Mouse (Mus musculus) hindbrain, embryonic 12.5 days (tissue): ENCODE results near the gene Dtd1. TPM values are rescaled to one million over a fixed set of nuclear protein-coding genes. Genes with fewer than 3 reads are reported as not detected.
A peak's percentile ranks its signal among the peaks of the same experiment; 100 is the strongest.

ENCODE experiments used
- ATAC-seq: fragments of 200-750 bp; cut with Nextera tagmentation; 2 replicates; pipeline ENCODE4 v1.8.0; 2017; ENCODE audit warnings: moderate TSS enrichment; ENCODE audit not compliant: low FRiP score
- H3K27ac ChIP-seq: fragments of 300-500 bp; sonication (generic); 2 replicates; pipeline ENCODE4 v1.5.1; 2016; ENCODE audit warnings: mild to moderate bottlenecking
- H3K27me3 ChIP-seq: fragments of 300-500 bp; sonication (generic); 2 replicates; pipeline ENCODE4 v1.6.1; 2016; ENCODE audit warnings: mild to moderate bottlenecking
- H3K36me3 ChIP-seq: fragments of 300-500 bp; sonication (generic); 2 replicates; pipeline ENCODE4 v1.6.1; 2016; ENCODE audit warnings: mild to moderate bottlenecking
- H3K4me1 ChIP-seq: fragments of 300-500 bp; sonication (generic); 2 replicates; pipeline ENCODE4 v1.6.1; 2016
- H3K4me2 ChIP-seq: fragments of 300-500 bp; sonication (generic); replicated peaks from 2 replicates; pipeline ENCODE4 v1.6.1; 2016; ENCODE audit warnings: mild to moderate bottlenecking
- H3K4me3 ChIP-seq: fragments of 300-500 bp; sonication (generic); 2 replicates; pipeline ENCODE4 v1.5.1; 2016; ENCODE audit warnings: mild to moderate bottlenecking
- H3K9ac ChIP-seq: fragments of 300-500 bp; sonication (generic); 2 replicates; pipeline ENCODE4 v1.6.1; 2016; ENCODE audit warnings: mild to moderate bottlenecking, moderate library complexity
- H3K9me3 ChIP-seq: fragments of 300-500 bp; sonication (generic); replicated peaks from 2 replicates; pipeline ENCODE4 v1.6.1; 2016; ENCODE audit warnings: mild to moderate bottlenecking
- WGBS: fragments of 180-500 bp; shearing (Covaris S2); methylation state at CpG from one replicate; pipeline ENCODE4 v1.1.7; 2016; 5-methylcytosine and 5-hydroxymethylcytosine counted together
- polyA plus RNA-seq: library from polyadenylated mRNA; unstranded; fragments of >200 nt; fragmentation: Nextera tagmentation; extraction: Ambion mirVana; gene quantifications from 2 replicates; pipeline ENCODE4 v1.2.1, GENCODE M21; 2016

Gene Dtd1
- polyA plus RNA-seq, 1 experiment from 2014 or later = 43.3 TPM

DNA sequence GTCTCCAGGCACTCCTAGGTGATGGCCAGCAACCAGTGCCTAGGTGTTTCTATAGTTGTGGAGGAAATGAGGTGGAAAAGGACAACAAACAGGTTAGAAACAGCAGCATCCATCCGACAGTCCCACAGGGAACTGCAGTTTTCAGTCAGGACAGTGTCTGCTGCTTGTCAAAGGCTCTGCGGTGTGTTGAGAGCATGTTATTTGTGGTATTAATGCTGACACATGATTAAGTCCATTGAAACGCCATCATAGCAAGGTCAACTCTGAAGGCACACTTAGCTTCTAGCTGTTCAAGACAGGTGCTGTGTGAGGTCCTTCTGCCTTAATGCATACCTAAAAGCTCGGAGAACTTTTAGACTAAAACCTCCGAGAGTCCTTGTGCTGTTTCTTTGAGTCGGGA is 161.0 kb downstream of the Dtd1 start:
- Histone ChIP-seq H3K4me3 (no peak overlapping the region), H3K4me1 (no peaks in the 10 kb centered on the region), H3K9me3 (no peaks in the 10 kb centered on the region), H3K27ac (no peak overlapping the region), H3K36me3 (no peaks in the 10 kb centered on the region), H3K27me3 (no peaks in the 10 kb centered on the region), H3K4me2 (no peak overlapping the region), H3K9ac (no peak overlapping the region)
- ATAC-seq = no peak
- 92% methylated on average over 6 of the region's 6 CpGs for WGBS

DNA sequence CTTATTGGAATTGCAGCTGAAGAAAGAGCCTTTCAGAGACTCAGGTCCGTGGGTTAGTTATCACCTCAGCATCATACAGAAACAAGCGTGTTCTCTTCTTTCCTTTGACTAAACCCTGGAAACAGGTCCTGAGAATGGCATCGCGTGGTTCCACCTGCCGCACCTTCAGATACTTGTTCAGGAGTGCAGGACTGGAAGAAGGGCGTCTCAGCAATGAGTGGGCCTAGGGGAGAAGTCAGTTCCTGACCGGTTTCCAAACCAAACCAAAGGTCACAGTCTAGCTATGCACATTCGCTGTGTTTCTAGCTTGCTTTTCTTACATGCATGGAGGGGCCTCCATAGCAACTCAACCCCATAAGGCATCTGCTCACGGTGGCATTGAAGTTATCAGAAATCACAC is 164.0 kb downstream of the Dtd1 start:
- H3K27ac ChIP-seq = no peak overlapping the region
- no peaks in the 10 kb centered on the region for H3K9me3 ChIP-seq

DNA sequence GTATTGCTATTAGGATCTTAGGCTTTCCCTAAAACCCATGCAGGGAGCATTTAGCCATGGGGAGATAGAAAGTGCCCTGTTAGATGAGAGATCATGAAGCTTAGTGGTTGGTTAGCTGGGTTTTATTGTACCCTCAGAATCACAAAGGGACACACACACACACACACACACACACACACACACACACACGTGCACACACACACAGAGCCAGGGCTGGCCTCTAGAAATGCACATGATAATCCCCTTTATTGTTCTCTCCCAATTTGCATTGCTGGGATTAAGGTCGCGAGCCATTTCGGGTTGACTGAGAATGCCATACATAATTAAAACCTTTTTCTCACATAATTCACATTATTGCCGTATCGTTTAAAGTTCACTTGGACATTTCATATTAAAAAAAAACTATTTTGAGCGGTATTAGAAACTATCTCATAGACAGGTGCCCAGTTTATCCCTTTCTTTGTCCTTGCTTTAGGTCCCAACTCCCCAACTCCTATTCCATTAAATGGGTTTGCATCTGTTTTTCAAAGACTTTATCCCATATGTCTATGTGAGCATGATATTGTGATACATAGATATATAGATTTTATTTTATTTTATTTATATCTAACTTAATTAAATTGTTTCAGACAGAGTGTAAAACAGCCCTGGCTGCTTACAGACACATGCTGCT is 164.6 kb downstream of the Dtd1 start:
- H3K27me3 ChIP-seq = no peaks in the 10 kb centered on the region
- no peaks in the 10 kb centered on the region for H3K36me3 ChIP-seq
- no peaks in the 10 kb centered on the region for H3K4me1 ChIP-seq
- no peak overlapping the region for H3K4me2 ChIP-seq
- H3K4me3 ChIP-seq = no peak overlapping the region
- no peak overlapping the region for H3K27ac ChIP-seq
- WGBS = 76% methylated on average over 7 of the region's 7 CpGs
- no peaks in the 10 kb centered on the region for H3K9me3 ChIP-seq
- H3K9ac ChIP-seq = no peak overlapping the region
- no peak; the same call in 1 of the 2 replicates for ATAC-seq

More for the DNA sequence above, 164.0 kb downstream of the Dtd1 start:
- Histone ChIP-seq H3K4me1 (no peaks in the 10 kb centered on the region), H3K36me3 (no peaks in the 10 kb centered on the region), H3K27me3 (no peaks in the 10 kb centered on the region), H3K4me3 (no peak overlapping the region), H3K9ac (no peak overlapping the region), H3K4me2 (no peak overlapping the region)
- WGBS = 93% methylated on average over 9 of the region's 9 CpGs
- no peak for ATAC-seq

DNA sequence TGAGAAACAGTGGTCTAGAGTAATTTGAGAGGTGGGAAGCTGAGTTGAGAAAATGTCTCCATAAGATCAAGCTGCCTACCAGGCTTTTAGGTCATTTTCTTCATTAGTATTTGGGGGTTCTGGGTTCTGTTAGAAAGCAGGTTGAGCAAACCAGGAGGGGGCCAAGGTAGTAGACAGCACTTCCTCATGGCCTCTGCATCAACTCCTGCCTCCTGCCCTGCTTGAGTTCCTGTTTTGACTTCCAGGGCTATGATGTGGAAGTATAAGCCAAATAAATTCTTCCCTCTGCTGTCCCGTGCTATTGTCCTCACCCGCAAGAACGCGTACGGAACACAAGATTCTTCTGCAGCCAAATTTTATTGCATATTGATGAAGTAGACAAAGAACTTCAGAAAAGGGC is 165.5 kb downstream of the Dtd1 start:
- Histone ChIP-seq H3K9me3 (no peaks in the 10 kb centered on the region), H3K27me3 (no peaks in the 10 kb centered on the region), H3K4me3 (no peak overlapping the region), H3K9ac (no peak overlapping the region), H3K27ac (no peak overlapping the region), H3K4me2 (no peak overlapping the region), H3K36me3 (no peaks in the 10 kb centered on the region), H3K4me1 (no peaks in the 10 kb centered on the region)
- 93% methylated on average over 5 of the region's 5 CpGs for WGBS
- no peak for ATAC-seq

DNA sequence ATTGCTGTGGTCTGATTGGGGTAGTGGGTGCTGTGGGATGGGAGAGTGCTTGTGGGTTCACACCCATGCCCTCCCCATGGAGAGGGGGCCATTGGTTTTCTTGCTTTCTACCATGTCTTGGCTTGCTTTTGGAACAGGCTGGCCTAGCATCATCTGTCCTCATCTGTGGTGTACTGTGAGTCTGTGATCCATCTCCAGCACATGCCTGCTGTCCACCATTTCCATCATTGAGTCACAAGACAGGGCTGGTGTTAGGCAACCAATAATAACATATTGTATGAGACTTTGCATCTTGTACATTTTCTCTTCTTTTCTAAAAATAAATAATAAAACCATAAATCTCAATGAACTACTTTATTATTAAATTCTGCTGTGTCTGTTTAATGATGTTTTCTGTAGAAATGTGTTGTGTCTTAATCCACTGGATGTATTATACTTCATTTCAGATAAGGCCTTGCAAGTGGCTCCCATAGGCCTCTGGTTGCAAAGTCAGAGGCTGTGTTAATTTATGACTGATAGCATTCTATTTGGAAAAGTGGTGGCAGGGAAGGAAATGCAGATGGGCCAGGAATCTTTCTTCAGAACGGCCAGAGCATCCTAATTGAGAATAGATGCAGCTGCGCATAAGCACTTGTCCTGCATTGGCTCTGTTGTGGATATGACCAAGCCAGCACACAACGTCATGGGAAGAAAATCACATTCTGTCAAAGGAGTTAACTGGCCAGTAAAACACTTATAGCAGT is 168.8 kb downstream of the Dtd1 start:
- H3K9me3 ChIP-seq = no peaks in the 10 kb centered on the region
- H3K27ac ChIP-seq = no peak overlapping the region
- H3K4me3 ChIP-seq = no peak overlapping the region
- WGBS = 82% methylated on average over 3 of the region's 3 CpGs
- no peaks in the 10 kb centered on the region for H3K27me3 ChIP-seq
- no peaks in the 10 kb centered on the region for H3K36me3 ChIP-seq
- ATAC-seq = no peak
- H3K4me1 ChIP-seq = no peaks in the 10 kb centered on the region
- no peak overlapping the region for H3K4me2 ChIP-seq
- H3K9ac ChIP-seq = no peak overlapping the region

DNA sequence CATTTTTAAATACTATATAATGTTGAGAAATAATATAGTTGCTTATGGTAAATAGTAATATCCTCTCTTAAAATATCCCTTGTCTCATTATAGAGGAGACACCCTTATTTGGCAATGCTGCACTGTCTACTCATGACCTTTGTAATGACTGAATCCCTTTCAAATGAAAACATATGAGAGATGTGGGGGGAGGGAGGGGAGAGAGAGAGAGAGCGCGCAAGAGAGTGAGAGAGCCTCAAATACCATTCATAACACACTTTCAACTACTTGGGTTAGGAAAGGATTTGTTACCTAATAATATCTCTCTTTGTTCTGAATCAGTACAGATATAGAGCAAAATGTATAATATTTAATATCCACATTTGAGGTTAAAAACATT is 169.4 kb downstream of the Dtd1 start:
- Histone ChIP-seq H3K4me1 (no peaks in the 10 kb centered on the region), H3K4me2 (no peak overlapping the region), H3K36me3 (no peaks in the 10 kb centered on the region), H3K9me3 (no peaks in the 10 kb centered on the region), H3K27me3 (no peaks in the 10 kb centered on the region), H3K9ac (no peak overlapping the region), H3K27ac (no peak overlapping the region), H3K4me3 (no peak overlapping the region)
- no peak; the same call in 1 of the 2 replicates for ATAC-seq
- WGBS = 83% methylated on average over 2 of the region's 2 CpGs

DNA sequence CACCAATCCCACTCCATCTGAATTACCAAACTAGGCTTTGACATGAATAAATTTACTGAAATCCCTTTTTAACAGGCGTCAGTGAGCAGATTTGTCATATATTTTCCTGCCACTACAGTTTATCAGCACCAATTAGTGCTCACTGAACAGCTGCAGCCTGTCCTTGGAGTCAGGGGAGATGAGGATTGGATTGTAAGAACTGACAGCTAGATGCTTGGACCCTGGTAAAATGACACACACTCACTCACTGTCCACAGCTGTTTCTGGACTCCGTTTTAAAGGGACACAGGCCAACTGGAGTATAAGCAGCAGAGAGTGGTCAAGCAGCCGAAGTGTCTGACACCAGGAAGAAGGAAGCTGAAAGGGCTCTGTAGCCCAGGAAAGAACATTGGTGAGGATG is 169.9 kb downstream of the Dtd1 start:
- no peak overlapping the region for H3K4me2 ChIP-seq
- no peak overlapping the region for H3K4me3 ChIP-seq
- H3K9me3 ChIP-seq = no peaks in the 10 kb centered on the region
- H3K36me3 ChIP-seq = no peaks in the 10 kb centered on the region
- no peaks in the 10 kb centered on the region for H3K27me3 ChIP-seq
- no peaks in the 10 kb centered on the region for H3K4me1 ChIP-seq
- 56% methylated on average over 3 of the region's 3 CpGs for WGBS
- no peak overlapping the region for H3K9ac ChIP-seq
- peak; percentile 57; the same call in 1 of the 2 replicates for ATAC-seq
- no peak overlapping the region; the same call in 1 of the 2 replicates for H3K27ac ChIP-seq

DNA sequence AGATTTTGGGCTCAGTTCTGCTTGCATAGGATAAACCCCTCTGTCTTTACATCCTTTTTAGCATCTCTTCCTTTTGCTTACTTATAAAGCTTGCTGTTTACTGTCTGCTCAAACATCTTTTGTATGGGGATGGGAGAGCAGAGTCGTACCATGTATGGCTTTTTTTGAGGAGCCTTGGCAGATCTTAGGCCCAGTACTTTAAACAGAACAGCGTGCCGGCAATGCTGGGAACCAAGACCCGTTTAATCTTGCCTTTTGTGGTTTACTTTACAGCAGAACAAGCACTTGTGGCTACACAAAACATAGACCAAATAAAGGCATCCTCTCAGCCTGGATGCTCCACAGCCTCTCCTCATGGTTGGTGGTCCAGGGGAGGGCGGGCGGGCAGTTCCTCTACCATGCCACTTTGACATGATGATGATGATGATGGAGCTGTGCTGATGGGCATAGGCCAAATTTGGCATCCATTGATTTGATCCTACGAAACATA is 170.8 kb downstream of the Dtd1 start:
- Histone ChIP-seq H3K4me1 (no peaks in the 10 kb centered on the region), H3K9me3 (no peaks in the 10 kb centered on the region), H3K4me3 (no peak overlapping the region), H3K4me2 (no peak overlapping the region), H3K27ac (no peak overlapping the region), H3K36me3 (no peaks in the 10 kb centered on the region), H3K9ac (no peak overlapping the region), H3K27me3 (no peaks in the 10 kb centered on the region)
- no peak for ATAC-seq
- 93% methylated on average over 7 of the region's 7 CpGs for WGBS

DNA sequence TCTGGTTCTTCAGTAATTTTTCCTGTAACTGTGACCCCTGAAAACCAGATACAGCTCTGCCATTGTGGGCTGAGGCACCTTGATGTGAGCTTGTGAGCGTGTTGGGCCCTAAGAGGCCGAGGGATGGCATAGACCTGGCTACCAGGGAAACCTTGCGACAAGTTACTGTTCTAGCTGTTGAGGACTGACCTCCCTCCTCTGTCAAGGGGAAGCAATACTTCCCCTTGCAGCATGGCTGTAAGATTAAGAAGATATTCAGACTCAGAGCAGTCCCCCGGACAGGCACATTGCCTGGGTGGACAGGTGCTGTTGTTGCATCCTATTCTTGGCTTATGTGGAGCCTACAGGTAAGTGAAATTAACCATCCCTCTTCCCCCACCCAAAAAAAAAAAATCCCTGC is 172.1 kb downstream of the Dtd1 start:
- Histone ChIP-seq H3K9ac (no peak overlapping the region), H3K4me3 (no peak overlapping the region), H3K27me3 (no peaks in the 10 kb centered on the region), H3K36me3 (no peaks in the 10 kb centered on the region), H3K9me3 (no peaks in the 10 kb centered on the region), H3K4me1 (no peaks in the 10 kb centered on the region), H3K27ac (no peak overlapping the region), H3K4me2 (no peak overlapping the region)
- WGBS = 85% methylated on average over 4 of the region's 4 CpGs
- ATAC-seq = no peak

DNA sequence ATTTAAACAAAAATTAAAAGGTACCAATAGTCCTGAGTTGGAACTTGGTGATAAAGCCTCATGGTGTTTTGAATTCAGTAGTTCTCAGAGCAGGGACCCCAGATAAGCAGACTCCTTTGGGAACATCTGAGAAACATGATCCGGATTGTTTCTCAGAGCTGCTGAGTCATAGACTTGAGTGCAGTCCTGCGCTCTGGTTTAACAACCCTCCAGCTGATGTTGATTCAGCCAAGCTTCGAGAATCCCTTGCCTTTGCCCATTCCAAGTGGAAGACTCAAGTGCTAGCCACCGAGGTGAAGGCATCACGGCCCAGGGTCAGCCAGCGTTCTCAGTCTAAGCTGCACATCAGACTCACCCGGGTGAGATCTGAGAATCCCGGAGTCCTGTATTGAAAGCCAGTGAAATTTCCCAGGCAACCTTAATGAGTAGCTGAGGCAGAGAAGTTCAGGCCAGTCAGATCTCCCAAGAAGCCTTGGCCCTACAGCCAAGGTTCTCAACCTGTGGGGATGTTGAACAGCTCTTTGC is 175.0 kb downstream of the Dtd1 start:
- H3K27ac ChIP-seq = no peak overlapping the region
- no peaks in the 10 kb centered on the region for H3K9me3 ChIP-seq
- H3K4me2 ChIP-seq = no peak overlapping the region
- 82% methylated on average over 8 of the region's 8 CpGs for WGBS
- no peaks in the 10 kb centered on the region for H3K36me3 ChIP-seq
- H3K4me1 ChIP-seq = no peaks in the 10 kb centered on the region
- H3K27me3 ChIP-seq = no peaks in the 10 kb centered on the region
- ATAC-seq = no peak
- H3K9ac ChIP-seq = no peak overlapping the region
- H3K4me3 ChIP-seq = no peak overlapping the region

DNA sequence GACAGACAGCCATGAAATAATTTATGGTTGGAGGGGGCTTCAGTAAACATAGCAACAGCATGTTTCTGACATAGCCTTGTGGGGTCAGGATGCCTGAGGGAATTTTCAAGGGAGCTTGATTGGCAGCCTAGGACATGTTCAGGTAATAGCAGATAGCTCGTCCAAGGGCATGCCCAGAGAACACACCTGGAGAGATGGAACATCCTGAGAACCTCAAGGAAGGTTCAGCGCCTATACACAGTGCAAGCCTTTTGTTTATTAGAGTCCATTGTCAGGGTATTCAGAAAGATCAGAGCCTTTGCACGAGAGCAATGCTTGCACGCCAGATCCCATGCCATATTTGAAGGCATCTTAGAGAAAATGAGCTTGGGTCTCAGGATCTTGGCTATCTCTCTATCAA is 175.9 kb downstream of the Dtd1 start:
- H3K36me3 ChIP-seq = no peaks in the 10 kb centered on the region
- H3K27ac ChIP-seq = no peak overlapping the region
- no peaks in the 10 kb centered on the region for H3K9me3 ChIP-seq
- ATAC-seq = no peak
- 83% methylated on average over 4 of the region's 4 CpGs for WGBS
- no peak overlapping the region for H3K4me3 ChIP-seq
- no peaks in the 10 kb centered on the region for H3K4me1 ChIP-seq
- H3K9ac ChIP-seq = no peak overlapping the region
- H3K4me2 ChIP-seq = no peak overlapping the region
- no peaks in the 10 kb centered on the region for H3K27me3 ChIP-seq

DNA sequence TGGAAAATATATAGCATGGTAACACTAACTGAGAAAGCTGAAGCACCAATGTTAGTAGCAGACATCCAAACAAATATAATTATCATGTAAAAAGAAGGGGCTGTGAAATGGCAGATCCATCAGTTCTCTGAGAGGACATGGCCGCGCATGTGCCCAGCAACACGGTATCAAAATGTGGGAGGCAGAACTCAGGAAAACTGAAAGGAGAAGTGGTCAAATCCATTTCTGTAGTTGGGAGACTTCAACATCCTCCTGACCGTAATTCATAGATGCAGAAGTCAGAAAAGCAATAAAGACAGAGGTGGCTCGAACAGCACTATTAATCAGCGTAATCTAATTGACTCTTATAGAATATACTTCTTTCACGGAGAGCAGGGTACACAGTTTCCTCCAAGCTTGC is 179.6 kb downstream of the Dtd1 start:
- no peak for ATAC-seq
- H3K36me3 ChIP-seq = no peaks in the 10 kb centered on the region
- no peak overlapping the region for H3K4me2 ChIP-seq
- no peaks in the 10 kb centered on the region for H3K9me3 ChIP-seq
- no peak overlapping the region for H3K27ac ChIP-seq
- H3K27me3 ChIP-seq = no peaks in the 10 kb centered on the region
- WGBS = 89% methylated on average over 7 of the region's 7 CpGs
- H3K4me1 ChIP-seq = no peaks in the 10 kb centered on the region
- no peak overlapping the region for H3K9ac ChIP-seq
- H3K4me3 ChIP-seq = no peak overlapping the region

DNA sequence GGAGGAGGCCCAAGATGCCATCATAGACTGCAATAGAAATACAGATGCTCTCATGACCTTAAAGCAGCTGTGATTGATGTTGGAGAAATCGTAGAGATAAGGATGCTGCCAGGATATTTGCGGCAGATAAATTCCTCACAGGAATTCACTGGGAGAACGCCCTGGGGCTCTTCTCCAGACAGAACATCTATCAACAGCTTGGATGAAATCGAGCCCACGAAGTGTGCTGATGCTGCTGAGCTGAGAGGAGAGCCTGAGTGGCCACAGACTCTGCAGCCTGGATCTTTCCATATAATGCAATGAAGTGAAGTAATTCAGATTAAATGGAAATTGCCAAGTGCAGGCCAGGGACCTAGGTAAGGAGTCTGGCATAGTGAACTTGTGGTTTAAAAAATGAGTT is 181.0 kb downstream of the Dtd1 start:
- Histone ChIP-seq H3K9me3 (no peaks in the 10 kb centered on the region), H3K4me2 (no peak overlapping the region), H3K9ac (no peak overlapping the region), H3K4me3 (no peak overlapping the region), H3K36me3 (no peaks in the 10 kb centered on the region), H3K27ac (no peak overlapping the region), H3K4me1 (no peaks in the 10 kb centered on the region), H3K27me3 (no peaks in the 10 kb centered on the region)
- ATAC-seq = no peak
- WGBS = 71% methylated on average over 5 of the region's 5 CpGs
